Mouse (Mus musculus): Measurements from ENCODE around the gene Erich6. TPM values are rescaled to one million over a fixed set of nuclear protein-coding genes. Genes with fewer than 3 reads are reported as not detected.

Gene Erich6
- polyA plus RNA-seq, 1 experiment from 2014 or later, result not detected

GRCm38 (mm10) chr3:58576137-58577066, 60.6 kb downstream of the Erich6 start, which contains the start of gene Selenot:
TSS of gene Selenot (plus strand) at chr3:58576636.
- Histone ChIP-seq H3K27me3 (replicated peaks; ENCODE audit: low read depth, poor library complexity, severe bottlenecking) (no peaks in the 10 kb centered on the region), H3K36me3 (replicated peaks) (peaks cover 26% of the 10 kb centered on the region), H3K4me3 (peak within 1 kb of the TSS; percentile 95), H3K9me3 (no peaks in the 10 kb centered on the region), H3K4me1 (peaks cover 4% of the 10 kb centered on the region; the same call in 1 of the 2 replicates), H3K27ac (replicated peaks) (peak within 1 kb of the TSS; percentile 99)
- peak; percentile 98 for DNase-seq (ENCODE audit: low spot score)
- WGBS, result 2% methylated on average over 59 of the region's 59 CpGs

DNA sequence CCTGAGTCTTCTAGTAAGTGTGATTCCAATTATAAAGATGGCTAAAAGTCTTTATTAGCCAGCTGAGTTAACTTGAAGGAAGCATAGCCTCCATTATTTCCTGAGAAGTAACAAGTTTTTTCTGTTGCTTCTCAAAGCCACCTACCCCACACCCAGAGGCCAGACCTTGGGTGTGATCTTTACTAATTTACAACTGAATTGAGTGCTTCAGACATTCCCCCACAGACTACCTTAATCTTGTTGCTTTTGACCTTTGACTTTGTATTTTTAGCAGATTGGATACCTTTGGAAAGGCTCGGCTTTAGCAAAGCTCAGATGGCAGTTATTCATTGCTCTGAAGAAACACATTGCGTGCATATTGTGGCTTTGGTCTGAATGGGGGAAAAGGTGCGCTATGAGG, 66.2 kb downstream of the Erich6 start:
- Histone ChIP-seq H3K36me3 (replicated peaks) (no peaks in the 10 kb centered on the region), H3K27ac (replicated peaks) (no peak overlapping the region), H3K27me3 (replicated peaks; ENCODE audit: low read depth, poor library complexity, severe bottlenecking) (no peaks in the 10 kb centered on the region), H3K4me3 (no peak overlapping the region), H3K4me1 (no peaks in the 10 kb centered on the region), H3K9me3 (no peaks in the 10 kb centered on the region)
- no peak for DNase-seq (ENCODE audit: low spot score)
- WGBS, result 83% methylated on average over 3 of the region's 3 CpGs

Other genes starting within 250 kb of the Erich6 start
- 7.5 and 9.5 TPM in 2 replicates for gene Tsc22d2, start 222.5 kb downstream of the Erich6 start, polyA plus RNA-seq (2016; fragmentation: Nextera tagmentation; extraction: Ambion mirVana)
- gene Eif2a, start 111.4 kb downstream of the Erich6 start, polyA plus RNA-seq (2016; fragmentation: Nextera tagmentation; extraction: Ambion mirVana), result 57.4 and 58.9 TPM in 2 replicates
- 144 and 146 TPM in 2 replicates for gene Serp1, start 111.3 kb downstream of the Erich6 start, polyA plus RNA-seq (2016; fragmentation: Nextera tagmentation; extraction: Ambion mirVana)
- gene Selenot, start 60.6 kb downstream of the Erich6 start, polyA plus RNA-seq (2016; fragmentation: Nextera tagmentation; extraction: Ambion mirVana), result 13.5 and 15.4 TPM in 2 replicates
- gene Siah2, start 55.2 kb upstream of the Erich6 start, polyA plus RNA-seq (2016; fragmentation: Nextera tagmentation; extraction: Ambion mirVana), result 2.1 and 2.7 TPM in 2 replicates
- not detected in 2 replicates for gene Mindy4b-ps, start 185.1 kb upstream of the Erich6 start, polyA plus RNA-seq (2016; fragmentation: Nextera tagmentation; extraction: Ambion mirVana)
- gene Clrn1, start 248.1 kb upstream of the Erich6 start, polyA plus RNA-seq (2016; fragmentation: Nextera tagmentation; extraction: Ambion mirVana), result 0.65 and 1.5 TPM in 2 replicates